Mouse (Mus musculus): ENCODE results near the gene Il6ra. TPM values are rescaled to one million over a fixed set of nuclear protein-coding genes. Genes with fewer than 3 reads are reported as not detected.
A peak's percentile ranks its signal among the peaks of the same experiment; 100 is the strongest.

The Il6ra gene
- total and polyA plus RNA-seq, 3 experiments, result 5.3 to 11.5 (median 7.9) TPM

DNA sequence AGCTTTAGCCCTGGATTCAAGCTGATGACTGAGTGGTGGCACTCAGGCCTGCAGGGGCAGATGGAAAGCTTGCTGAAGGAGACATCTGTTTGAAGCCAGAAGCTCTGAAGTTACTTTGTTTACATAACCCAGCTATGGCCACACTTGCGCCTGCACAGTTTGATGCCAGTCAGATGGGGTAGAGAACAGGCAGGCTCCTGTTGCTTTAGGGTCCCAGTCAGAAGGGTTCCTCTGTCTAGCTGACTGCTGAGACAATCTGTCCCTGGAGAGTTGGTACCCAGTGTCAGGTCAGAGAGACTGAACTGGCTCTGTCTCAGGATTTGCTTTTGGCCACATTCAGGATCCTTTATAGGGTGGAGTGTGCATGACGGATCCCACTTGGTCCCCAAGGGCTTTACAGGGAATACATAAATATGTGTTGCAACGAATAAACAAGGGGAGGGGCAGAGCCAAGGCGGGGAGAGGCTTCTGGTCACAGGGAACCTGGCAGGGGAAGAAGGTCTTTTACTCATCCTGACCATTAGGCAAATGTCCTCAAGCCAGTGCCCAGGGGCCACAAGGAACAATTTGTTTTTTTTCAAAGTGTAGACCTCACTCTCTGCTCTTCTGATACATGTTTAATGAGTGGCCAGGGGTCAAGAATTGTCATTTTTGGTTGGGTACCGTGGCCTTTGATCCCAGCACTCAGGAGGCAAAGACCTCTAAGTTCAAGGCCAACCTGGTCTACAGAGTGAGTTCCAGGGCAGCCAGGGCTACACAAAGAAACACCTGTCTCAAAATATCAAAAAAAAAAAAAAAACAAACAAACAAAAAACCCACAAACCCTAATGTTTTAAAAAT is 3.1 kb downstream of the Il6ra start:
- DNase-seq, result peak; percentile 34

DNA sequence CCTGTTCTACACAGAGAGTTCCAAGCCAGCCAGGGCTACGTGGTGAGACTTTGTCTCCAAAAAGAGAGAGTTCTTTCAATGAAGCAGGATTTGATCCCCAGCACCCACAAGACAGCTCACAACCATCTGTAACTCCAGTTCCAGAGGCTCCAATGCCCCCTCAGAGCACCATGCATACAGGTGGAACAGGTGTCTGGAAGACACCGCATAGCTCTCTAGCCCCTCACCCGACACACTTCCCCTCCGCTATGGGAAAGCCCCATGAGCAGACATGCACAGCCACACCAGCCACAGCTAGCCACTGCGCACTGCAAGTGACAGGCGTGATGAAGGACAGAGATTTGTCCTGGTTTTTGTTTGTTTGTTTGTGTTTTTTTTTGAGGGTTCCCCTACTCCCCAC is 4.2 kb downstream of the Il6ra start:
- no peak for DNase-seq

DNA sequence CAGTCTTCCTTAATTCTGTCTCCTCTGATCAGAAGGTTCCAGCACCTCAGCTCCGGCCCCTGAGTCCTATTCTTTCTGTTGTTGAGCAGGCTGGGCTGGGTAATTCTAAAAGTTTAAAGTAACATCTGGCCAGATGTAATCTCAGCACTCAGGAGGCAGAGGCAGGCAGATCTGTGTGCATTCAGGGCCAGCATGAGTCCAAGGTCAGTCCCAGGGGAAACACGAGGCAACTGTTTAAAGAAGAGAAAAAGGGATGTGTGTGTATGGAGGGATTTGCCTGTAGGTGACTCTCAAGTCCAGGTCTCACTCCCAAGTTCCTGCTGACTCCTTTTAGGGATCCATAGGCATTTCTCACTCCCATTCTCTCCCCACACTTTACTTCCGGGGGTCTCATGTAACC is 5.2 kb downstream of the Il6ra start:
- DNase-seq, result no peak

DNA sequence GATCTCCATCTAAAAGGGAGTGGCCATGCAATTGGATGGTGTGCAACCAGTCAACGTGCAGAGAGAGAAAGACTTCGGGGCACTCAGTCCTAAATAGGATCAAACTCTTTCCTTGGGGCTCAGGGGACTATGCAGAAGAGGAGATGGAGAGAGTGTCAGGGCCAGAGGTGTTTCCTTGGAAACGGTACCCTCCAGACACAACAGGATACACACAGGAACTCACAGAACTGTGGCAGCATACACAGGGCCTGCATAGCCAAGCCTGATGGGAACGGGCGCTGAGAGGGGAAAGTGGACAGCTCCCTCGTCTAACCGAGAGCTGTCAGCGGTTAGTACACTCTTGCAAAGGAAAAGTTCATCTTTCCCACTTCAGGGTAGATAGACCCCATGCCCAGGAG is 13.5 kb downstream of the Il6ra start:
- no peak for DNase-seq

DNA sequence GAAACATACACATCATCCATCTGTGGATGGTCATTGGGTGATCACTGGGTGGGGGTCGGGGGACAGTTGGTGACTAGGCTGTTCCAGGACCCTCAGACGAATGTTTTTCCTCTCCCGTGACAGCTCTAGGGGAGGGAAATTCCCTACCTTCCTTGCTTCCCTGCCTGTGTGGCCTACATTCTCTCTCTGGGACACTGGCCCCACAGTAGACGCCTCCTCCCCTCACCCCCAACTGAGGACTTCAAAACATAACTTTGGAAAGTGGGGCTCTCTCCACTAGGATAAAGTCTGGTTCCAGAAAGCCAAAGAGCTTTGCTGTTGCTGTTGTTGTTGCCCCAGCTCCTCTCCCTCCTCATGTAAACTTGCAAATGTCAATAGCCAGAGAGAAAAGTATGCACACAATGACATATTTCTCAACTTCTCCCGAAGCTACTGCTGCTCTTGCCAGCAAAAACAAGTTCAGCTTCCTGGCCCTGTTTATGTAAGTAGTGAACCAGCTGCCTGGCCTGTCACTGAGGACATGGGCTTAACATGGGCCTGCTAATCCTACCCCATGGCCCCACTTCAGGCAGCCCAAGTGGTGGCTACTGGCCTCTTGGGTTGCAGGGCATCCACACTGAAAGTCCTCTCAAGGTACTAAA is 14.0 kb downstream of the Il6ra start:
- peak; percentile 38 for DNase-seq

DNA sequence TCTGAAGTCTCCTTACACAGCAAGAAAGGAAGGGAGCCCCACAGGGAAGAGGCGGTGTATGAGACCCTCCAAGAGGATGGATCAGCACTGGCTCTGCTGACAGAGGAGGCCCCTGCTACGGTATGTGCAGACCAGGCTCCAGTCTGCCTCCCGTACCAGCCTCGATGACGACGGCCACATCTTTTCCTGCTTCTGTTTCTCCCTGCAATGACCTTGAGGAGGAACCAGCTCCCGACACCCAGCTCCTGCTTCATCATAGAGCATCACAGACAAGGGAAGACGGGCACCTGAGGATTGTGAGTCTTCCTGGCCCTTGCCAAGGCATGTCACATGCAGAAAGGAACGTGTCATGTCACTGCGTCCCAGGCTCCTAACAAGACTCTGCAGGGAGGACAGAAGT is 15.0 kb downstream of the Il6ra start:
- DNase-seq, result peak; percentile 31

DNA sequence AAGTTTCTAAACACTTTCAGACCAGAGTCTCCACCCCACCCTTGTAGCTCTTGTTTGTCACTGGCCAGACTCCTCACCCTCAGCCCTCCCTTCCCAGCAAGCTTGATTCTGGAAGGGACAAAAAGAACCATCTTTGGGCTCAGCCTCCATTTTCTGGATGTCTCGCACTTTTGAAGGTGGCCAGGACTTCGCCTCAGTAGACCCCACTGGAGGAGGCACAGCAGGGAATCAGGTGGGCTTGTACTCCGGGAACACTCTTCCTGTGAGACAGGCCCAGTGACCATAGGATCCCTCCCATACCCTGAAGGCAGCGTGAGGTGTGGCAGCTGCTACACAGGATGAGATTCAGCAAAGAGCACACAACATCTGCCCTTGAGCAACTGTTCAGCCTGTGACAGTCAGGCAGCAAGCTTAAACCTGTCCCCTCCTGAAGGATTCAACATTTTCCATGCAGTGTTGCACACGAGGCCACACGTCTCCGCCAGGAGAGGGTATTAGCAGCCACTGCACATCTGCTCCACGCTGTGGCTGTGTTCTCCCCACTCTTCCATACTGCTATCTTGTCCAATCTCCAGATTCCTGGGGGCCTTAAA is 15.7 kb downstream of the Il6ra start:
- peak; percentile 23 for DNase-seq

DNA sequence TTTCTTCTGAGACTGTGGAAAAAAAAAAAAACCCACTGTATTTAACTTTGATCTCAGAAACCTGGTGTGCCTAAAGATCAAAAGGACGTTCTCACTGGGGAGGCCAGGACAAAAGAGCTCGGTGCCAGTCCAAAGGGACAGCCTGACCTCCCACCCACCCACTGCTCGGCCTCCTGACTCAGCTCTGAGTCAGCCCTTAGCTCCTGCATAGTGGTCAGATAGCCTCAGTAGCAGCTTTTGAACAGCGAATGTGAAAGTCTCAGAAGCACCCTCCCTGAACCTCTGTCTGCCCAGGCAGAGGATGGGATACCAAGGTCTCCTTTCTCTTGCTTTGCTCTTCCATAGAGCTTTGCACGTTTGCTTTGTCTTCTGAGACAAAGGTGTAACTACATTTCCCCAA is 16.4 kb downstream of the Il6ra start:
- peak; percentile 84 for DNase-seq

DNA sequence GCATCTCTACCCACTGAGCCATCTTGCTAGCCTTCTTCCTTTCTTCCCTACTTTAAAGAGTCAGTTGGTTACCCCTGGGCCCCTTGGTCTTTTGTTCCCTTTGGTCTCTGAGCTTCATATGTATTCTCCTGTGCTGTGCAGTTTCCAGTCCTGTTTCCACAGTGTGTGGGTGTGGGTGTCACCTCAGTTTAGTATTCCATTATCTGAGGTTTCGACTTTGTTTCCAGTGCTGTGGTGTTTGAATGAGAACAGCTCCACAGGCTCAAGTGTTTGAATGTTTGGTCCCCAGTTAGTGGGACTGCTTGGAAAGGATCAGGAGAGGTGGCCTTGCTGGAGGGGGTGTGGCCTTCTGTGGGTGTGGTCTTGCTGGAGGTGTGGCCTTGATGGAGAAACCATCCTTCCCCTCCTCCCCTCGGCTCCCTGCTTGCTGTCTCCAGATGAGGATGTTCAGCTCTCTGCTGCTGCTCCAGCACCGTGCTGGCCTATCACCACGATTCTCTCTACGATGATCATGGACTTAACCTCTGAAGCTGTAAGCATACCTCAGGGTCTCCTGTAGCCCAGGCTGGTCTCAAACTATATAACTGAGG is 20.4 kb downstream of the Il6ra start:
- no peak for DNase-seq

DNA sequence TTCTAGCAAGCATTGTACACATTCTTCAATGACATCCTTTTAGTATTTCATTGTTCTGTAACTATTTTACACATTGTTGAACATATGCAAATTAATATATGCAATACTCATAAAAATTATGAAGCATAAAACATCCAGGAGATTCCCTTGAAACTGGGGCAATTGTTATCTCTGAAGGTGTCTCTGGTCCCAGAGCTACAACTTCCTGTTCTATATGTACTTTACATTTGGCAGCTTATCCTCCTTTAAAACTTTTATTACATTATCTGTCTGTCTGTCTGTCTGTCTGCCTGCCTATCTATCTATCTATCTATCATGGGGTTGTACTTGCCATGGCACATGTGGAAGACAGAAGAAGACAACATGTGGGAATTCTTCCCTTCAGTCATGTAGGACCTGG is 21.3 kb downstream of the Il6ra start:
- DNase-seq, result no peak

DNA sequence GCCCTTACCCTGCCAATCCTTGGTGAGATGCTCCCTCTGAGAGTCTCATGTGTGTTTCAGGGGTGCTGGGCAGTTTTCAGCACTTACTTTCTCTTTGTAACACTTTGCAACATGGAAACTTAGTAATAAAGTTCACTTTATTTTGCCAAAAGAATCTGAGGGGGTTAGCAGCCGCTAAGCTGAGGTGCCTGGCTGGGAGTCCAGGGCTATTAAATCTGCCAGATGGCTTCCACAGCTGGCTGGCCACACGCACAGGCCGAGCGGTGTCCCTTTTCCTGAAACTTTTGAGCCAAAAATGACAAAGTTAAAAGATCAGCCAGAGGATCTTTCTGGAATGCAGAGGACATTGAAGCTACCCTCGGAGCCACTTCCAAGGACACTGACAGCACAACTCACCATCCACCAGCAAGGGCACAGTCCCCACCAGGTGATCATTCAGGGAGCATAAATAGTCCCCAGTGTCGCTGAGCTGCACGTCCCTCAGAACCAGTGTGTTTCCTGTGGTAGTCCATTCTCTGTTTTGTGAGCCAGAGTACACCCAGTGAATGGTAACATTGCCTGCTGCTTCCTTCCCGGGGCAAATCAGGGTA is 23.1 kb downstream of the Il6ra start:
- peak; percentile 39 for DNase-seq

DNA sequence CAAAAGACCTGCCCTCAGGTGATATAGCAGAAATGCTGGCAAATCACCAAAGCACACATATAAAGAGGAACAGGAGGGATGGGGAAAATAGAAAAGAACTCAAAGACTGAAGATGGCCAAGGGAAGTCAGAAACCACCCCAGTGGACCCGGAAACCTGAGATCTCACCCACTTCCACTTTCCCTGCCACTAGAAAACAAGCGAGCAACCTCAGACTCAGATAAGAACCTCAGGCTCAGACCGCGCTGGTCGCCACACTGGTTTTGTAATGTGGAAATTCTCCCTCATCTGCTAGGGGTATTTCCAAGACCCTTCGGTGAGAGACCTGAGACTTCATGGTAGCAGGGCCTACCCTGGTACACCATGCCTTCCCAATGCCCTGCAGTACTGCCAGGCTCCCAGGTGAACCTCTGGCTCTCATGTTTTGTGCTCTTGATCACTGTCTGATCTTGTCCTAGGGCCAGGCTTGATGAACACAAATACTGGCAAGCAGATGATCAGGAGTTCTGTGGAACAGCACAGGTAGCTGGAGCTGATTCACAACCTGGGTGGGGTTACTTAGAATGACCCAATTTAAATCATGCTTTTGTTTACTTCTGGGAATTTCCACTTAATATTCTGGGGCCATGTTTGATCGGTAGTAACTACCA is 25.3 kb downstream of the Il6ra start:
- DNase-seq, result no peak

DNA sequence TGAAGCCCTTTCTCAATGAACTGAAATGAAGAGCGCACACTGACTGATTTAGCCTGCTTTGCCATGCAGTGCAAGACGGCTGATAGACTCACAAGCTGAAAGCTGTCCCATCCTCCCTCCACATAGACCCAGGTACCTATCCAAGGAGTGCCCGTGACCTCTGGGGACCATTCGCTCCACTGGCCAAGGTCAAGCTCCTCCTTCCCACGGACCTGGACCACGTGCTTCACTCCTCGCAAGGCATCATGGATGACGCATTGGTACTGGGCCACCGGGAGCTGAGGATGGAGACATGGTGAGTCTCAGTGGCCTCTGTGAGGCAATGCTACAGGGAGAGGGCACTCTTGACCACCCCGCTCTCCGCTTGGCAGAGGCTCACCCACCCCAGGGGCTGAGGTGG is 27.2 kb downstream of the Il6ra start:
- no peak for DNase-seq

DNA sequence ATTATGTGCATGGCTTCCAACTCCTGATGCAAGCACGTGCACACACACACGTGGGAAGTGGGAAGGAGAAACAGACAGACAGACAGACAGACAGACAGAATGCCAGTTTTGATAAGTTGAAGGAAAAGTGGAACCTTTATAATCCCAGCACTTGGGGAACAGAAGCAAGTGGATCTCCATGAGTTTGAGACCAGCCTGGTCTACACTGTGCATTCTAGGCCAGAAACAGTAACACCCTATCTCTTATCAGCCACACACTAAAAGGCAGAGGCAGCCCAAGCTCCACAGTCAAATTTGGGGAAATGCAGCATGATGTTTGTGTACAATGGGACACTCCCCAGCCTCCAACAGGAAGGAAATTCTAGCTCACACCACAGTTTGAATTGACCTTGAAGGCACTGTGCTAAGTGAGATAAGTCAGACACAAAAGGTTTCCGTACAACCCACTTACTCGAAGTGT is 29.4 kb downstream of the Il6ra start:
- DNase-seq, result no peak

DNA sequence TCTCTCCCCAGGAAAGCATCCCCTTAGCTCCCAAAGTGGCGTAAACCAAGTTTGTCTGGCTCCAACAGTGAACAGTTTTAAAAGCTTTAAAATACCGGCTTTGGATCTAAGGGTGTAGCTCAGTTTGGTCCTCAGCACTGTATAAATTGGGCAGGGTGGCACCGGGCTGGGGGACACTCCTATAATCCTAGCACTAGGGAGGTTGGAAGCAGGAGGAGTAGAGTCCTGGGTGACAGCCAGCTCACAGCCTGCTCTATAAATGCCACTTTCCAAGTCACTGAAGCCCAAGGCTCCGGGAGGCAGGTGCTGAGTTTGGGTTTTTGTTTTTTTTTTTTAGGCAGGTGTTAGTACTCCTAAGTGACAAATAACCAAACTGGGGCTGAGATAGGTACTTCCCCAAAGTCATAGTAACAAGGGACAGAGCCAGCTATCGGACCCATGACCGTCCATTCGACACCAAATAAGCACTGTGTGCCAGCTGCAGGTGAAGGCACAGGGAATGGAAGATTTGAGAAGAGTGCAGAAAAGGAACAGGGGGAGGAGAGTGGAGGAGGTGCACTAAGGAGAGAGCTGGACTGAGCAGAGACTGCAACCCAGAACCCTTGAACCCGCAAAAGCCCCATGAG is 30.3 kb downstream of the Il6ra start:
- no peak for DNase-seq

DNA sequence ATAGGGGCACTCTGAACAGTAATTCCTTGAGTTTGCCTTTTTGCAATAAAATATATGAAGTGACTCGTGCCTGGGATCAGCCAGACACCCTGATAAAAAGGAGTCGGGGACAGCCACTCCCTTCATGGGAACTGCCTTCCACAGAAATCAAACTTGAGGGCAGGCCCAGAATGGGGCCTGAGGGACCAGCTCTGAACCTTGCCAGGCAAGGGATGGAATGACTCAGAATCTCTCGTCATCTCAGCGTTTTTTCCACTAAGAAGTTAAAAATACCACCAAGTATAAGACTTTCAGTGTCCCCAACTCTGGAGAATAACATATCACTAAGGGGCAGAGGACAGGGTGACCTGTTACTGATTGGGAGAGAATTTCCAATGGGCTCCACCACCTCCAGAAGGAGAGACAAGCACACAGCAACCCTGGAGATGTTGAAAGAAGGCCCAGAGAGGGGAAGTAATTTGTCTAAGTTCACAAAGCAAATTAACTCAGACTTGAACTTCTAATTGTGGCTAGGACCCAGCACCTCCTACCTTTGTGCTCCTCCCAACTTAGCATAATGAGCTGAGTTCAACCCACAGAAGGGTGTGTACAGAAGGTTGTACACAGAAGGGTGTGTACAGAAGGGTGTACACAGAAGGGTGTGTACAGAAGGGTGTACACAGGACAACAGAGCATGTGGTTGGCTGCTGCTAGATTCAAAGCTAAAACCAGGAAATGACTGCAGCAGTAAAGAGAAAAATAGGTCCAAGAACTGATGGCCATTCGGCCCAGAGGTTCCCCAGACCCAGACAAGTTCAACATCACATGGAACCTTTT is 32.8 kb downstream of the Il6ra start:
- no peak for DNase-seq

DNA sequence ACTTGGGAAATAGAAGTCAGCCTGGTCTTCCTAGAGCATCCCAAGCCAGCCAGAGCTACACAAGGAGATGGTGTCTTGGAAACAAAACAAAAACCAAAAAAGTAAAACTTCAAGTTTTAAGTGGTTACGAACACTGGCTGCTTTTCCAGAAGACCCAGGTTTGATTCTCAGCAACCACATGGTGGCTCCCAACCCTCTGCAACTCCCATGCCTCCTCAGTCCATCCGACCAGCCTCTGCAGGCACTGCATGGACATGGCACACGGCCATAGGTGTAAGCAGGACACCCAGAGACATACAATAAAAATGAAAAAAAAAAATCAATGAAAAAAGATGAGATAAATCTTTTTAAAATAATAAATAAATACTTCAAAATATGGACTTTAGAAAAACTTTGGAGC is 33.7 kb downstream of the Il6ra start:
- DNase-seq, result no peak

DNA sequence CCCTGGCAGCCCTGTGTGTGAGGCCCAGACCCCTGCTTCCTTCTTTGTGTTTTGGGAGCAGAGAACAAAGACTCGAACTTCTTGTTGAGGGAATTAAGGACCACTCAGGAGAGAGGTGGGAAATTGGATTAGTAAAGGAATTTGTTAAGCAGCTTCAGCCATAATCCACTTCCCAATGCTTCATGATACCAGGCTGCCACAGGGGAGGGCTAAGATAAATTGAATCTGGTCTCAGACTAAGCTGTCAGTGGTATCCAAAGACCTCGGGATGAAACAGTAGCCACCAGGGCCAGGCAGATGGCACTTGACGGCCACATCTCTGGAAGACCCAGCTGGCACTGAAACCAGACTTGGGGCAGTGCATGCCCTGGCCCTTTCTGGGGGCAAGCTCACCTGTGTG is 34.5 kb downstream of the Il6ra start:
- no peak for DNase-seq

DNA sequence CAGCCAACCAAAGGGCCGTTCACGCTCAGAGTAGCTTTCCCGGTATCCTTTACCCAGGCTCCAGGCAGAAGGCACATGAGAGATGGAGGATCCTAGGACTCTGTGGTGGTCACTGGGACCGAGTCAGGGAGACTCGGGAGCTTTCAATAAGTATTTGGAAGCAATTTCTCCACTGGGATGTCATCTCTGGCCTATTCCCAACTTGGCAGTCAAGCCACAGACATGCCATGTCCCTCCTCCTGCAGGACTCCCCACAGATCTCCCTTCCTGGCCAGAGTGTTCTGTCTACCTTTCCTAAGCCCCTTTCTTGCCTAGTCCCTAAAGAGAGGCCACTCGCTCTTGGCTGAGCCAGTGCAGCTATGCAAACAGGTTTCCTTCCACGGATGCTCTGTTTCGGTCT is 35.9 kb downstream of the Il6ra start:
- no peak for DNase-seq

DNA sequence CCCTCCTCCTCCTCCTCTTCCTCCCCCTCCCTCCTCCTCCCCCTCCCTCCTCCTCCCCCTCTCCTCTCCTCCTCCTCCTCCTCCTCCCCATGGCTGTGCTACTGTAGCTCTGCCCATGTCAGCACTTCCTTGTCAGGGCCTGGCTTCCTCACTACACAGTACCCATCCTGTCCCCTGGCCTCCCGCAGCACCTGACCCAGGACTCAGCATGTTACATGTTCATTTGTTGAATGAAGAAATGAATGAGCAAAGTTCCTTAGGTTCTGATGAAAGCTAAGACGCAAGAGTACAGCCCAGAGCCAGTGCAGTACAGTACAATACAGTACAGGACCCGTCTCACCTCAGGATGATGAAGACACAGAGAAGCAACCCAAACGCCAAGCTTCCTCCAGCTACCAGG is 36.5 kb downstream of the Il6ra start:
- no peak for DNase-seq

DNA sequence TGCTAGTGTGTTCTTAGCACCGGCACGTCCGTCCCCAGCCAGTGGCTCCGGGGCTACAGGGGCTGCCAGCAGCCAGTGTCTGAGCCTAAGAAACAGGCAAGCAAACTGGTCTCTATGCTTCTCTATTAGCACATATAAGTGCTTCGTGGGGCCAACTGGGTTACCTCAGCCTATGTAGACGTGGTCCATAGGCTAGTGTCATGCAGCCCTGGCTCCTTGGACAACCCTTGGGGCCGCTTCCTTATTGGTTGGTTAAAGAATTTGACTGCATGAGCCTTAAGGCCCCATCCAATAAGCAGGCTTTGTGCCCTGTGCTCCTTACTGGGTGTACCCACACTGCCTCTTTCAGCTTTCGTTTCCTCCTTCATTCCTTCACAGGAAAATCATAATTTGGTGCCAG is 37.2 kb downstream of the Il6ra start:
- DNase-seq, result no peak
